Mouse (Mus musculus): Measurements from ENCODE around the gene Foxp1. TPM values are rescaled to one million over a fixed set of nuclear protein-coding genes. Genes with fewer than 3 reads are reported as not detected.

Gene Foxp1
- polyA plus RNA-seq, 1 experiment from 2014 or later = 107 TPM

- Histone ChIP-seq H3K36me3 (replicated peaks) (no peaks in the 10 kb centered on the region), H3K27me3 (replicated peaks; ENCODE audit: low read depth, poor library complexity, severe bottlenecking) (no peaks in the 10 kb centered on the region), H3K4me1 (0 out of 2 replicates have a peak, but pooled peaks cover 9% of the 10 kb centered on the region), H3K27ac (replicated peaks) (no peak overlapping the region), H3K4me3 (no peak overlapping the region), H3K9me3 (no peaks in the 10 kb centered on the region)
- WGBS = 91% methylated on average over 10 of the region's 10 CpGs
- no peak for DNase-seq (ENCODE audit: low spot score)
Measured at GRCm38 (mm10) chr6:99233411-99233810, 289.1 kb downstream of the Foxp1 start.

- 0 out of 2 replicates have a peak, but pooled peaks cover 12% of the 10 kb centered on the region for H3K4me1 ChIP-seq
- H3K27me3 ChIP-seq (replicated peaks; ENCODE audit: low read depth, poor library complexity, severe bottlenecking) = no peaks in the 10 kb centered on the region
- H3K9me3 ChIP-seq = no peaks in the 10 kb centered on the region
- H3K36me3 ChIP-seq (replicated peaks) = no peaks in the 10 kb centered on the region
- no peak overlapping the region for H3K27ac ChIP-seq (replicated peaks)
- WGBS = 93% methylated on average over 6 of the region's 6 CpGs
- no peak overlapping the region for H3K4me3 ChIP-seq
- no peak for DNase-seq (ENCODE audit: low spot score)
Measured at GRCm38 (mm10) chr6:99228336-99228870, 294.1 kb downstream of the Foxp1 start.

GRCm38 (mm10) chr6:99221147-99221546, 301.4 kb downstream of the Foxp1 start:
- Histone ChIP-seq H3K9me3 (no peaks in the 10 kb centered on the region), H3K4me1 (0 out of 2 replicates have a peak, but pooled peaks cover 3% of the 10 kb centered on the region), H3K4me3 (no peak overlapping the region), H3K27me3 (replicated peaks; ENCODE audit: low read depth, poor library complexity, severe bottlenecking) (no peaks in the 10 kb centered on the region), H3K27ac (replicated peaks) (no peak overlapping the region), H3K36me3 (replicated peaks) (no peaks in the 10 kb centered on the region)
- WGBS = 90% methylated on average over 5 of the region's 5 CpGs
- DNase-seq (ENCODE audit: low spot score) = no peak

GRCm38 (mm10) chr6:99220472-99220871, 302.0 kb downstream of the Foxp1 start:
- Histone ChIP-seq H3K9me3 (no peaks in the 10 kb centered on the region), H3K4me1 (0 out of 2 replicates have a peak, but pooled peaks cover 3% of the 10 kb centered on the region), H3K36me3 (replicated peaks) (no peaks in the 10 kb centered on the region), H3K27me3 (replicated peaks; ENCODE audit: low read depth, poor library complexity, severe bottlenecking) (no peaks in the 10 kb centered on the region), H3K4me3 (no peak overlapping the region), H3K27ac (replicated peaks) (no peak overlapping the region)
- DNase-seq (ENCODE audit: low spot score) = no peak
- WGBS = 95% methylated on average over 3 of the region's 3 CpGs

GRCm38 (mm10) chr6:99217846-99218245, 304.7 kb downstream of the Foxp1 start:
- DNase-seq (ENCODE audit: low spot score) = no peak
- Histone ChIP-seq H3K9me3 (no peaks in the 10 kb centered on the region), H3K4me1 (no peaks in the 10 kb centered on the region), H3K36me3 (replicated peaks) (no peaks in the 10 kb centered on the region), H3K27me3 (replicated peaks; ENCODE audit: low read depth, poor library complexity, severe bottlenecking) (no peaks in the 10 kb centered on the region), H3K27ac (replicated peaks) (no peak overlapping the region), H3K4me3 (no peak overlapping the region)
- WGBS = 82% methylated on average over 2 of the region's 2 CpGs

- Histone ChIP-seq H3K9me3 (no peaks in the 10 kb centered on the region), H3K27me3 (replicated peaks; ENCODE audit: low read depth, poor library complexity, severe bottlenecking) (no peaks in the 10 kb centered on the region), H3K4me3 (no peak overlapping the region), H3K4me1 (no peaks in the 10 kb centered on the region), H3K36me3 (replicated peaks) (no peaks in the 10 kb centered on the region), H3K27ac (replicated peaks) (no peak overlapping the region)
- 78% methylated on average over 7 of the region's 7 CpGs for WGBS
- no peak for DNase-seq (ENCODE audit: low spot score)
Measured at GRCm38 (mm10) chr6:99217155-99217554, 305.4 kb downstream of the Foxp1 start.

- DNase-seq (ENCODE audit: low spot score) = no peak
- H3K27me3 ChIP-seq (replicated peaks; ENCODE audit: low read depth, poor library complexity, severe bottlenecking) = no peaks in the 10 kb centered on the region
- 92% methylated on average over 4 of the region's 4 CpGs for WGBS
Measured at GRCm38 (mm10) chr6:99212461-99212860, 310.1 kb downstream of the Foxp1 start.

GRCm38 (mm10) chr6:99211663-99212333, 310.7 kb downstream of the Foxp1 start:
- no peak for DNase-seq (ENCODE audit: low spot score)
- Histone ChIP-seq H3K4me3 (no peak overlapping the region), H3K36me3 (replicated peaks) (no peaks in the 10 kb centered on the region), H3K4me1 (peaks cover 16% of the 10 kb centered on the region), H3K27me3 (replicated peaks; ENCODE audit: low read depth, poor library complexity, severe bottlenecking) (no peaks in the 10 kb centered on the region), H3K9me3 (no peaks in the 10 kb centered on the region), H3K27ac (replicated peaks) (no peak overlapping the region)
- WGBS = 87% methylated on average over 5 of the region's 5 CpGs

More at GRCm38 (mm10) chr6:99212461-99212860, 310.1 kb downstream of the Foxp1 start:
- H3K4me3 ChIP-seq = no peak overlapping the region
- peaks cover 10% of the 10 kb centered on the region for H3K4me1 ChIP-seq
- no peaks in the 10 kb centered on the region for H3K36me3 ChIP-seq (replicated peaks)
- H3K9me3 ChIP-seq = no peaks in the 10 kb centered on the region
- no peak overlapping the region for H3K27ac ChIP-seq (replicated peaks)

- no peak for DNase-seq (ENCODE audit: low spot score)
- 91% methylated on average over 7 of the region's 7 CpGs for WGBS
- Histone ChIP-seq H3K4me1 (peaks cover 32% of the 10 kb centered on the region), H3K36me3 (replicated peaks) (no peaks in the 10 kb centered on the region), H3K27me3 (replicated peaks; ENCODE audit: low read depth, poor library complexity, severe bottlenecking) (no peaks in the 10 kb centered on the region), H3K27ac (replicated peaks) (no peak overlapping the region), H3K4me3 (no peak overlapping the region), H3K9me3 (no peaks in the 10 kb centered on the region)
Measured at GRCm38 (mm10) chr6:99210161-99210560, 312.4 kb downstream of the Foxp1 start.

- 48% methylated on average over 6 of the region's 6 CpGs for WGBS
Measured at GRCm38 (mm10) chr6:99207226-99207885, 315.2 kb downstream of the Foxp1 start.

GRCm38 (mm10) chr6:99206437-99206870, 316.1 kb downstream of the Foxp1 start:
- 33% methylated on average over 5 of the region's 5 CpGs for WGBS
- H3K9me3 ChIP-seq = no peaks in the 10 kb centered on the region
- no peaks in the 10 kb centered on the region for H3K27me3 ChIP-seq (replicated peaks; ENCODE audit: low read depth, poor library complexity, severe bottlenecking)
- H3K4me3 ChIP-seq = no peak overlapping the region
- peak overlapping the region; percentile 76; the same call in 1 of the 2 replicates for H3K27ac ChIP-seq (replicated peaks)
- DNase-seq (ENCODE audit: low spot score) = no peak
- peaks cover 69% of the 10 kb centered on the region for H3K4me1 ChIP-seq
- no peaks in the 10 kb centered on the region for H3K36me3 ChIP-seq (replicated peaks)

More at GRCm38 (mm10) chr6:99207226-99207885, 315.2 kb downstream of the Foxp1 start:
- no peak for DNase-seq (ENCODE audit: low spot score)
- H3K36me3 ChIP-seq (replicated peaks) = no peaks in the 10 kb centered on the region
- H3K4me1 ChIP-seq = peaks cover 60% of the 10 kb centered on the region
- no peaks in the 10 kb centered on the region for H3K9me3 ChIP-seq
- H3K27me3 ChIP-seq (replicated peaks; ENCODE audit: low read depth, poor library complexity, severe bottlenecking) = no peaks in the 10 kb centered on the region
- no peak overlapping the region for H3K4me3 ChIP-seq
- H3K27ac ChIP-seq (replicated peaks) = peak overlapping the region; percentile 67; the same call in 1 of the 2 replicates

GRCm38 (mm10) chr6:99205587-99206436, 316.7 kb downstream of the Foxp1 start:
- Histone ChIP-seq H3K4me3 (peak overlapping the region; percentile 51), H3K36me3 (replicated peaks) (no peaks in the 10 kb centered on the region), H3K4me1 (peaks cover 75% of the 10 kb centered on the region), H3K9me3 (no peaks in the 10 kb centered on the region), H3K27me3 (replicated peaks; ENCODE audit: low read depth, poor library complexity, severe bottlenecking) (no peaks in the 10 kb centered on the region), H3K27ac (replicated peaks) (peak overlapping the region; percentile 78)
- peak; percentile 72 for DNase-seq (ENCODE audit: low spot score)
- 28% methylated on average over 13 of the region's 13 CpGs for WGBS

All from embryonic facial prominence, embryonic 10.5 days (tissue).